Mouse (Mus musculus): Measurements from ENCODE around the gene Tle6. TPM values are rescaled to one million over a fixed set of nuclear protein-coding genes. Genes with fewer than 3 reads are reported as not detected.

Tle6 gene
- polyA plus RNA-seq, 1 experiment from 2014 or later, result 3.5 TPM

DNA sequence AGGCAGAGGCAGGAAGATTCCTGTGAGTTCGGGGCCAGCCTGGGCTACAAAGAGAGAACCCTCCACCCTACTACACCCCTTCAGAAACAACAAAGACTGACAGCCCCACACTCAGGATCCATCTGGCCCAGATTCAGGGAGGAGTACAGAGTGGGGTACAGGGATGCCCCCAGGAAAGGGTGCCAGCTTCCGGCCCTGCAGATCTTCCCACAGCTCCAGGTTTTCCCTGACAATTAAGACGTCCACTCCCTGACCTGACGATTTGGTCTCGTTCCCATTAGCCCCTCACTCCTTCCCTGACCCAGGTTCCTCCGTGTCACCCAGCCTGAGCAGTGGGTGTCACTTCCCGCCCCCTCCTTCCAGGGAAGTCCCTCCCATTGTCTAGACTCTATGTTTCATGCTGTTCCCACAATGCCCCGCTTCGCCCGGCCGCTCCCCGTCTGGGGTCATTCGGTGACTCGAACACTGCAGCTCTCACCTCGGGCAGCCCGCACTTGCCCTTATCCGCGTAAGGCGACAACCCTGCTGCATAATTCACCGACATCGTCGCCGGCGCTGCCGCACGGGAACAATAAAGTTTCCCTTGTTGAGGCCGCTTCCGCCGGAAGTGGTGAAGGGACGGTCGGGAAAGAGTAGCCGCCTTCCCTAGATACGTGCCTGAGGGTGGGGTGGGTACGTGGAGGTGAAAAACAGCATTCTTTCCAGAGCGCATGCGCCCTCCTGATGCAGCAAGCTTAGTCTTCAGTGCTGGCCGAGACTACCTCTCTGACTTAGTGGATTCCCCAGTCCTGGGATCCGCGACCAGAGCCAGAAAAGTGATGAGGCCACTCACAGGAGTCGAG, 26.3 kb upstream of the Tle6 start, which contains the start of gene Sirt6:
Sirt6 (minus strand) TSS at position 804 of the 842 bp plus-strand sequence.
- peak; percentile 91 for ATAC-seq
- no peaks in the 10 kb centered on the region for H3K27me3 ChIP-seq (replicated peaks; ENCODE audit: control insufficient read depth, insufficient read depth, low read length)
- peaks cover 8% of the 10 kb centered on the region for H3K36me3 ChIP-seq (ENCODE audit: control insufficient read depth, insufficient read depth)
- 4% methylated on average over 40 of the region's 40 CpGs for WGBS
- peak within 1 kb of the TSS; percentile 88 for H3K4me3 ChIP-seq (replicated peaks; ENCODE audit: low read length)
- H3K4me1 ChIP-seq (replicated peaks; ENCODE audit: control insufficient read depth, insufficient read depth, low read length), result peaks cover 18% of the 10 kb centered on the region
- no peaks in the 10 kb centered on the region for H3K9me3 ChIP-seq (ENCODE audit: control insufficient read depth, low read length)
- peak within 1 kb of the TSS; percentile 91 for H3K4me2 ChIP-seq (ENCODE audit: low read length)
- peak within 1 kb of the TSS; percentile 91 for H3K27ac ChIP-seq (ENCODE audit: low read length)
- H3K9ac ChIP-seq (replicated peaks; ENCODE audit: low read depth, low read length), result peak within 1 kb of the TSS; percentile 89

DNA sequence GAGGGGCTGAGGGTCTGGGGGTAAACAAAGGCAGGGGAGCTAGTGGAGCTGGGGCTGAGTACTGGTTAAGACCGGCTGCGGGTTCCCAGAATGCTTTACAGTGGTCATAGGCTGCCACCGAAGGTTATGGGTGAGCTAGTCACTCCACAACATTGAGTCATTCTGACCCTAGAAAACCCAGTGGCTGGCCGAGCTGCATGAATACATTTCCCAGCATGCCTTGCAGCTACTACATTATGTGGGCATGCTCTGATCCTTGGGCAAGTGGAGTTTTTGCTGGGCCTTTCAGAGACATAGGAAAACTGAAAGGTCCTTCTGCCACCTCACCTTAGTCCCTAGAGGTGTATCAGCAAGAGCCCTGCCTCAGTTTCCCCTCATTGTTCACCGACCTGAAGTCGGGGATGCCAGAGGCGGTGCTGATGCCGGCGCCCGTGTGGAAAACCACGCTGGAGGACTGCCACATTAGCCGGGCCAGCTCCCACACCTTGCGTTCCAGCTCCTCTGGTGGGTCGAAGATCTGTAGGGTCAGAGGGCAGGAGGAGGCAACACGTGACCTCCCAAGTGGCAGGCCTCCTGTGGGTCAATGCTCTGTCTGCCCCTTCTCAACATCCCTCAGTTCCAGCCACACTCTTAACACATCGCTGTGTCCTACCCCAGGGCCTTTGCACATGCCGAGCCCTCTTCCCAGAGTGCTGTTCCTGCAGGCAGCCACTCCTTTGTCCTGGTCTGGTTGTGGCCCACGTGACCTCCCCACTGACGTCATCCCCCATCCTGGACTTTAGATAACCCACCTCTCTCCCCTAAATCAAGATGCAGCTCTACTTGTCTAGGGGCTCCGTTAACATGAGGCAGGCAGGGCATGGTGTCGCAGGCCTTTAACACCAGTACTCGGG, 25.5 kb upstream of the Tle6 start:
- Histone ChIP-seq H3K36me3 (ENCODE audit: control insufficient read depth, insufficient read depth) (peaks cover 10% of the 10 kb centered on the region), H3K9ac (replicated peaks; ENCODE audit: low read depth, low read length) (peak overlapping the region; percentile 89), H3K27me3 (replicated peaks; ENCODE audit: control insufficient read depth, insufficient read depth, low read length) (no peaks in the 10 kb centered on the region), H3K9me3 (ENCODE audit: control insufficient read depth, low read length) (no peaks in the 10 kb centered on the region), H3K27ac (ENCODE audit: low read length) (0 out of 2 replicates have a peak overlapping the region, but pooled peaks have one; percentile 91), H3K4me1 (replicated peaks; ENCODE audit: control insufficient read depth, insufficient read depth, low read length) (peaks cover 18% of the 10 kb centered on the region), H3K4me2 (ENCODE audit: low read length) (peak overlapping the region; percentile 91), H3K4me3 (replicated peaks; ENCODE audit: low read length) (peak overlapping the region; percentile 88)
- 0 out of 2 replicates have a peak, but pooled peaks have one; percentile 2 for ATAC-seq
- WGBS, result 90% methylated on average over 22 of the region's 22 CpGs

DNA sequence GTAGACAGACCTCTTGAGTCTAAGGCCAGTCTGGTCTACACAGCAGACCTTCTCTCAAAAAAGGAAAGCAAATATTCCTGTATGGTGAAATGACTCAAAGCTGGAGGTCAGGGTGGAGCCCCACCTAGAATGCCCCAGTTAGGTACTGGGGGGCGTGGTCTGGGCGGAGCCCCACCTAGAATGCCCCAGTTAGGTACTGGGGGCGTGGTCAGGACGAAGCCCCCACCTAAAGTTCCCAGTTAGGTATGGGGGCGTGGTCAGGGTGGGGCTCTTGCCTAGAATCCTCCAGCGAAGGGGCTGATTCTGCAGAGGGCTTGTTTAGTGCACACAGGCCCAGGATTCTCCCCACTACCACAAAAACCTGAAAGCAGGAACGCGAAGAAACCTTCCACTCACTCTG, 22.6 kb upstream of the Tle6 start:
- H3K4me1 ChIP-seq (replicated peaks; ENCODE audit: control insufficient read depth, insufficient read depth, low read length), result peaks cover 18% of the 10 kb centered on the region
- H3K27ac ChIP-seq (ENCODE audit: low read length), result no peak overlapping the region
- H3K27me3 ChIP-seq (replicated peaks; ENCODE audit: control insufficient read depth, insufficient read depth, low read length), result no peaks in the 10 kb centered on the region
- no peak overlapping the region for H3K4me3 ChIP-seq (replicated peaks; ENCODE audit: low read length)
- no peak overlapping the region for H3K4me2 ChIP-seq (ENCODE audit: low read length)
- H3K9me3 ChIP-seq (ENCODE audit: control insufficient read depth, low read length), result no peaks in the 10 kb centered on the region
- peaks cover 10% of the 10 kb centered on the region for H3K36me3 ChIP-seq (ENCODE audit: control insufficient read depth, insufficient read depth)
- ATAC-seq, result no peak
- no peak overlapping the region for H3K9ac ChIP-seq (replicated peaks; ENCODE audit: low read depth, low read length)
- WGBS, result 61% methylated on average over 8 of the region's 8 CpGs

DNA sequence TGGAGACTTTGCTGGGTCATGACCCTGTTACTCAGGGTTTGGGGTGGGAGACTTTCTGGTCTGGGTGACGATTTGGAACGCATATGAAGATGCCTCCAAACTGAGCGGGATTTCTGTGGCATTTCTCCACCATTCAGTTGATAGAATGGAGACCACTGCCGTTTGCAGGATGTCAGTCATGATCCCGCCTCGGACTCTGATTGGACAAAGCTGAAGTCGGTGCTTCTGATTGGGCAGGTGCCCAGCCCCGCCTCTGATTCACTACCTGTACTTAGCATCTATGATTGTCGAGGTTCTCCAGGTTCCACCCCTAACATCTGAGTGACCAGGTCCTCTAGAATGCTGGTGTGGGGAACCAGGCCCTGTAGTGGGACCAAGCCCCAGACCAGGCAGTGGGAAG, 19.9 kb upstream of the Tle6 start:
- no peak overlapping the region for H3K9ac ChIP-seq (replicated peaks; ENCODE audit: low read depth, low read length)
- no peaks in the 10 kb centered on the region for H3K9me3 ChIP-seq (ENCODE audit: control insufficient read depth, low read length)
- no peaks in the 10 kb centered on the region; the same call in 1 of the 2 replicates for H3K4me1 ChIP-seq (replicated peaks; ENCODE audit: control insufficient read depth, insufficient read depth, low read length)
- no peak overlapping the region for H3K4me3 ChIP-seq (replicated peaks; ENCODE audit: low read length)
- H3K27ac ChIP-seq (ENCODE audit: low read length), result no peak overlapping the region
- 72% methylated on average over 9 of the region's 9 CpGs for WGBS
- H3K36me3 ChIP-seq (ENCODE audit: control insufficient read depth, insufficient read depth), result peaks cover 10% of the 10 kb centered on the region
- H3K27me3 ChIP-seq (replicated peaks; ENCODE audit: control insufficient read depth, insufficient read depth, low read length), result no peaks in the 10 kb centered on the region
- ATAC-seq, result no peak
- H3K4me2 ChIP-seq (ENCODE audit: low read length), result no peak overlapping the region

DNA sequence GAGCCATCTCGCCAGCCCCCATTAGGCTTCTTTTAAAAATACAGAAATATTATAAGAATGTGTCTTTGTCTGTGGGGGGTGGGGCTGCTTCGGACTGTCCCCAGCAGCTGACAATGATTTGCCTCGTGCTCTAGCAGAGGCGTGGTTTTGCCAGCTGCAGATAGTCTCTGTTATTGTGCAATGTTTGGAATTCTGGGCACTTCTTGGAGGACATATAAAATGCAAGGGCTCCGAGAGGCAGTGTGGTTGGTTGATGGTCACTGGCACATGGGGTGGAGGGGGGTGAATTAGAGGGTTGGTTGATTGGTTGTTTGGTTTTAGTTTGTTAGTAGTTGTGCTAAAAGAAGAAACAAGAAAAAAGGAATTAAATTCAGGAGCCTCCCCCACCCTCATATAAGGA, 19.1 kb upstream of the Tle6 start:
- Histone ChIP-seq H3K4me2 (ENCODE audit: low read length) (no peak overlapping the region), H3K27me3 (replicated peaks; ENCODE audit: control insufficient read depth, insufficient read depth, low read length) (no peaks in the 10 kb centered on the region), H3K27ac (ENCODE audit: low read length) (no peak overlapping the region), H3K4me1 (replicated peaks; ENCODE audit: control insufficient read depth, insufficient read depth, low read length) (no peaks in the 10 kb centered on the region), H3K9ac (replicated peaks; ENCODE audit: low read depth, low read length) (no peak overlapping the region), H3K4me3 (replicated peaks; ENCODE audit: low read length) (no peak overlapping the region), H3K36me3 (ENCODE audit: control insufficient read depth, insufficient read depth) (peaks cover 10% of the 10 kb centered on the region), H3K9me3 (ENCODE audit: control insufficient read depth, low read length) (no peaks in the 10 kb centered on the region)
- WGBS, result 91% methylated on average over 5 of the region's 5 CpGs
- no peak for ATAC-seq

DNA sequence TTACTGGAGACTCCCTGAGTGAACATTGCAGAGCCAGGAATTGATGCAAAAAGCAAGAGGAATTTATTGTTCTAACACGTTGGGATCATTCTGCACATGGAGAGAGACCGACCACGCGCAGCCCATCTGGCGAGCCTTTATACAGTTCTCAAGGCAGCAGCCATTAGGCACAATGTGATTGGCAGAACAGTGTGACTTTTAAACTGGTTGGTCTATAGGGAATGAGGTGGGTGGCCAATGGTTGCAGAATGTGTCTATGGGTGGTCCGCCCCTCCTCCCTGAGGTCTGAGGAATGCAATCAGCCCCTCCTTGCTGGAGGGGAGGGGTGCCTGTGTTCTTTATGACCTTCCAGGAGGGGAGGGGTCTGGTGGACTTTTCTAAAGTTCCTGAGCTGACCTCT, 14.6 kb upstream of the Tle6 start:
- no peaks in the 10 kb centered on the region for H3K27me3 ChIP-seq (replicated peaks; ENCODE audit: control insufficient read depth, insufficient read depth, low read length)
- H3K9ac ChIP-seq (replicated peaks; ENCODE audit: low read depth, low read length), result no peak overlapping the region
- no peak overlapping the region for H3K27ac ChIP-seq (ENCODE audit: low read length)
- H3K4me1 ChIP-seq (replicated peaks; ENCODE audit: control insufficient read depth, insufficient read depth, low read length), result no peaks in the 10 kb centered on the region
- 56% methylated on average over 6 of the region's 6 CpGs for WGBS
- H3K36me3 ChIP-seq (ENCODE audit: control insufficient read depth, insufficient read depth), result no peaks in the 10 kb centered on the region; the same call in 1 of the 2 replicates
- H3K4me3 ChIP-seq (replicated peaks; ENCODE audit: low read length), result no peak overlapping the region
- no peaks in the 10 kb centered on the region for H3K9me3 ChIP-seq (ENCODE audit: control insufficient read depth, low read length)
- no peak for ATAC-seq
- H3K4me2 ChIP-seq (ENCODE audit: low read length), result no peak overlapping the region

DNA sequence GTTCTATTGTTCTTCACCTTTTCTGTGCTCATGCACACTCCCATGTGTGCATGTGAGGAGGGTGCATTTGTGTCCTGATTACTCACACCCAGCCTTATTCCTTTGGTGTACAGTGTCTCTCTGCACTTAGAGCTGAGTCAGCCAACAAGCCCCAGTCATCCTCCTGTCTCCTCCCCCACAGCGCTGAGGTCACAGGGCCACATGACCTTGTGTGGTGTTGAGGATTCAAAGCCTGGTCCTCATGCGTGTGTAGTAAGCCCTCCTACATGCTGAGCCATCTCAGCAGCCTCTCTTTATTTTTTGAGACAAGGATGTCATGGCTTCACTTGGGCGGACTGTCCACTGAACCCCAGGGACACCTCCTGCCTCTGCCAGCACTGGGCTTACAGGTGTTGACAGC, 11.9 kb upstream of the Tle6 start:
- WGBS, result 81% methylated on average over 3 of the region's 3 CpGs
- no peaks in the 10 kb centered on the region for H3K9me3 ChIP-seq (ENCODE audit: control insufficient read depth, low read length)
- no peak overlapping the region for H3K4me2 ChIP-seq (ENCODE audit: low read length)
- no peaks in the 10 kb centered on the region for H3K27me3 ChIP-seq (replicated peaks; ENCODE audit: control insufficient read depth, insufficient read depth, low read length)
- ATAC-seq, result no peak
- H3K9ac ChIP-seq (replicated peaks; ENCODE audit: low read depth, low read length), result no peak overlapping the region
- no peak overlapping the region for H3K27ac ChIP-seq (ENCODE audit: low read length)
- H3K4me3 ChIP-seq (replicated peaks; ENCODE audit: low read length), result no peak overlapping the region
- no peaks in the 10 kb centered on the region; the same call in 1 of the 2 replicates for H3K36me3 ChIP-seq (ENCODE audit: control insufficient read depth, insufficient read depth)
- H3K4me1 ChIP-seq (replicated peaks; ENCODE audit: control insufficient read depth, insufficient read depth, low read length), result no peaks in the 10 kb centered on the region

DNA sequence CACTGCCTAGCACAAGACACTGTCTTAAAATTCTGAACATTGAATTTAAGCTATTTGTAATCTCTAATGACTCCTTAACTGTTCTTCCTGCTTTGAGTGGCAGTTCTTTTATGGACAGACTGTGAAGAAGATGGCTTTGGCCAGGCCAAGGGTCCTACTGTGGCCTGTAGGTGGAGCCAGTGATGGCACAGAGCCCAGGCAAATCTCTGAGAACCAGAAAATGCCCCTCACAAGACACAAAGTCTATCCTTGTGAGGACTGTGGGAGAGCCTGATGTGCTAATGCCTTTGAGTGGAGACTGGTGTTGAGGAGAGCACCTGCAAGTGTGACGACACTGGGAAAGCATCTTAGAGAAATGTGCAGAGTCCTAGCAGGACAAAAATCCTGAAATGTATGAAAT, 7.4 kb upstream of the Tle6 start:
- no peaks in the 10 kb centered on the region for H3K27me3 ChIP-seq (replicated peaks; ENCODE audit: control insufficient read depth, insufficient read depth, low read length)
- H3K27ac ChIP-seq (ENCODE audit: low read length), result no peak overlapping the region
- no peak for ATAC-seq
- WGBS, result 92% methylated on average over 1 of the region's 1 CpGs
- no peak overlapping the region for H3K4me2 ChIP-seq (ENCODE audit: low read length)
- no peaks in the 10 kb centered on the region; the same call in 1 of the 2 replicates for H3K36me3 ChIP-seq (ENCODE audit: control insufficient read depth, insufficient read depth)
- H3K9ac ChIP-seq (replicated peaks; ENCODE audit: low read depth, low read length), result no peak overlapping the region
- peaks cover 16% of the 10 kb centered on the region for H3K4me1 ChIP-seq (replicated peaks; ENCODE audit: control insufficient read depth, insufficient read depth, low read length)
- no peak overlapping the region for H3K4me3 ChIP-seq (replicated peaks; ENCODE audit: low read length)
- no peaks in the 10 kb centered on the region for H3K9me3 ChIP-seq (ENCODE audit: control insufficient read depth, low read length)

Data from forebrain, embryonic 16.5 days (tissue).